Mouse (Mus musculus): ENCODE measurements around the gene Slc27a1.

GRCm38 (mm10) chr8:71597451-71597850, 28.8 kb downstream of the Slc27a1 start, which contains the start of gene Fam129c:
- TF ChIP-seq POLR2A (IDR thresholded peaks at IDR 0.05; ENCODE audit: borderline replicate concordance, extremely low read depth, insufficient read depth, insufficient read length, poor library complexity, severe bottlenecking) (no peak), CTCF (IDR thresholded peaks at IDR 0.05; ENCODE audit: borderline replicate concordance, extremely low read depth, insufficient read depth, insufficient read length) (no peak)
